Mouse (Mus musculus) brain, adult 10 weeks (tissue): ENCODE measurements around the gene Mmp20. TPM values are rescaled to one million over a fixed set of nuclear protein-coding genes. Genes with fewer than 3 reads are reported as not detected.

Source experiments
- polyA plus RNA-seq: library from polyadenylated mRNA; stranded (reverse); fragments of 350-450 nt; fragmentation: Illumina TruSeq; extraction: RNeasy Lipid Tissue Mini Kit (QIAGEN cat#74804); gene quantifications from one replicate; pipeline ENCODE4 v1.2.3, GENCODE M21; 2015; ENCODE audit warnings: low read depth, low replicate concordance

Mmp20 gene
- not detected for polyA plus RNA-seq

GRCm38 (mm10) chr9:7627931-7628330, at the start of gene Mmp20:
Gene Mmp20, plus strand, starts transcription at chr9:7628231.

GRCm38 (mm10) chr9:7691790-7692189, 63.8 kb downstream of the Mmp20 start, which contains the start of gene Mmp7:
Gene Mmp7, plus strand, starts transcription at chr9:7692090.

Other genes starting within 250 kb of the Mmp20 start
- not detected for gene Mmp1b, start 240.2 kb upstream of the Mmp20 start, polyA plus RNA-seq
- not detected for gene Mmp3, start 182.4 kb upstream of the Mmp20 start, polyA plus RNA-seq
- gene Mmp10, start 125.9 kb upstream of the Mmp20 start, polyA plus RNA-seq, result not detected
- not detected for gene Mmp8, start 69.8 kb upstream of the Mmp20 start, polyA plus RNA-seq
- gene Mmp27, start 56.8 kb upstream of the Mmp20 start, polyA plus RNA-seq, result not detected
- not detected for gene Mmp7, start 63.9 kb downstream of the Mmp20 start, polyA plus RNA-seq
- gene Tmem123, start 135.8 kb downstream of the Mmp20 start, polyA plus RNA-seq, result 15.9 TPM
- 34.4 TPM for gene Birc2, start 208.8 kb downstream of the Mmp20 start, polyA plus RNA-seq
- gene Birc3, start 245.0 kb downstream of the Mmp20 start, polyA plus RNA-seq, result 3.1 TPM